Mouse (Mus musculus) intestine, embryonic 14.5 days (tissue): ENCODE data around the gene E130218I03Rik. TPM values are rescaled to one million over a fixed set of nuclear protein-coding genes. Genes with fewer than 3 reads are reported as not detected.

Experiments
- ATAC-seq: fragments of 200-750 bp; cut with Nextera tagmentation; replicated peaks from 2 replicates; pipeline ENCODE4 v1.8.0; 2017; ENCODE audit warnings: low read depth, moderate number of reproducible peaks, moderate TSS enrichment, moderate library complexity; ENCODE audit not compliant: low FRiP score, low TSS enrichment
- DNase-seq: peaks from one replicate; pipeline ENCODE4 v3.0.0-alpha.2; 2018; ENCODE audit warnings: low spot score
- H3K27ac ChIP-seq: fragments of 300-500 bp; sonication (generic); 2 replicates; pipeline ENCODE4 v1.5.1; 2014; ENCODE audit warnings: low read depth, mild to moderate bottlenecking, control low read depth
- H3K27me3 ChIP-seq: fragments of 300-500 bp; sonication (generic); replicated peaks from 2 replicates; pipeline ENCODE4 v1.6.1; 2014; ENCODE audit warnings: low read length, control low read depth; ENCODE audit not compliant: control insufficient read depth, insufficient read depth
- H3K36me3 ChIP-seq: fragments of 300-500 bp; sonication (generic); 2 replicates; pipeline ENCODE4 v1.6.1; 2014; ENCODE audit warnings: low read length, control low read depth; ENCODE audit not compliant: control insufficient read depth, insufficient read depth
- H3K4me1 ChIP-seq: fragments of 300-500 bp; sonication (generic); replicated peaks from 2 replicates; pipeline ENCODE4 v1.6.1; 2014; ENCODE audit warnings: low read length, control low read depth, mixed read lengths; ENCODE audit not compliant: control insufficient read depth, insufficient read depth
- H3K4me2 ChIP-seq: fragments of 300-500 bp; sonication (generic); 2 replicates; pipeline ENCODE4 v1.6.1; 2014; ENCODE audit warnings: low read length
- H3K4me3 ChIP-seq: fragments of 300-500 bp; sonication (generic); 2 replicates; pipeline ENCODE4 v1.5.1; 2014; ENCODE audit warnings: low read depth, low read length, control low read depth, mixed read lengths
- H3K9ac ChIP-seq: fragments of 300-500 bp; sonication (generic); 2 replicates; pipeline ENCODE4 v1.6.1; 2014; ENCODE audit warnings: mild to moderate bottlenecking, low read length
- H3K9me3 ChIP-seq: fragments of 300-500 bp; sonication (generic); 2 replicates; pipeline ENCODE4 v1.6.1; 2016; ENCODE audit warnings: low read length, control low read depth; ENCODE audit not compliant: control insufficient read depth
- WGBS: fragments of 180-500 bp; shearing (Covaris S2); extraction: QIAGEN DNeasy Blood & Tissue Kit; methylation state at CpG from one replicate; pipeline ENCODE4 v1.1.7; 2014; 5-methylcytosine and 5-hydroxymethylcytosine counted together
- polyA plus RNA-seq: library from polyadenylated mRNA; unstranded; fragments of >200 nt; fragmentation: Nextera tagmentation; extraction: Ambion mirVana; gene quantifications from 2 replicates; pipeline ENCODE4 v1.2.1, GENCODE M21; 2014

The E130218I03Rik gene
- polyA plus RNA-seq, 1 experiment from 2014 or later, result 0.41 TPM

GRCm38 (mm10) chr4:134234876-134235275, 8.6 kb upstream of the E130218I03Rik start:
- no peak for ATAC-seq
- WGBS, result 85% methylated on average over 5 of the region's 5 CpGs
- no peaks in the 10 kb centered on the region for H3K4me1 ChIP-seq

DNA sequence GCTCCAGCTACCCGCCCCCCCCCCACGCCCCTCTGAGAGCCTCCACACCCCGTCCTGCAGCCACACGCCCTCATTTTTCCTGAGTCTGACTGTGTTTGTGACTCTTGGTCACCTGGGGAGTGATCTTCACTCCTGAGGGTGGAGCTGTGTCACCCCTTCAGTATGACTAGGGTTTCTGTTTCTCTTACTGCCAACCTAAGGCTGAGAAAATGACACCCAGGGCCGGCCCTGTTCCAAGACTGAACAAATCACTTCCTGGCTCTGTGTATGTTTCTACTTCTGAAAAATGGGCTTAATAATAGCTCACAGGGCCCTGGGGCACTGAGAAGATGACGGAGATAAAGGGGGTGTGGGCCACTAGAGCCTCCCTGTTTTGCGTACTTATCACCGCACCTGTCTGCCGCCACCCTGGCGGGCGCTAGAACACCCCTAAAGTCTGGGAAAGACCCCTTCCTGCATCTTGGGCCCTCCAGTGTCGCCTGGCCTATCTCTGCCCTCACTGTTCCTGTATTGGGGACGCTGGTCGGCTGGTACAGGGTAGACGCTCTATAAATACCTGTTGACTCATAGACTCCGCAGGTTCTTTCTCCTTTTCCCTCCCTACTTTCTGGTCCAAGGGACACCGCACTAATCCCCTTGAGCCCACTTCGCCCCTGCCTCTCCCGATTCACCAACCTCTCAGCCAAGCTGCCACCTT, 5.7 kb upstream of the E130218I03Rik start:
- H3K36me3 ChIP-seq, result no peaks in the 10 kb centered on the region
- H3K4me2 ChIP-seq, result peak overlapping the region; percentile 43
- WGBS, result 20% methylated on average over 19 of the region's 19 CpGs
- H3K4me3 ChIP-seq, result peak overlapping the region; percentile 34
- H3K27me3 ChIP-seq, result peaks cover 13% of the 10 kb centered on the region
- ATAC-seq, result peak; percentile 66
- no peaks in the 10 kb centered on the region for H3K9me3 ChIP-seq
- H3K4me1 ChIP-seq, result no peaks in the 10 kb centered on the region
- H3K9ac ChIP-seq, result peak overlapping the region; percentile 25
- peak; percentile 78 for DNase-seq
- H3K27ac ChIP-seq, result no peak overlapping the region

More at GRCm38 (mm10) chr4:134234876-134235275, 8.6 kb upstream of the E130218I03Rik start:
- H3K36me3 ChIP-seq, result no peaks in the 10 kb centered on the region
- H3K27ac ChIP-seq, result no peak overlapping the region
- no peak overlapping the region for H3K9ac ChIP-seq
- DNase-seq, result no peak
- no peak overlapping the region for H3K4me3 ChIP-seq
- peaks cover 13% of the 10 kb centered on the region for H3K27me3 ChIP-seq
- H3K9me3 ChIP-seq, result no peaks in the 10 kb centered on the region
- H3K4me2 ChIP-seq, result no peak overlapping the region

- Histone ChIP-seq H3K4me1 (no peaks in the 10 kb centered on the region), H3K27ac (no peak within 1 kb of the TSS), H3K9me3 (no peaks in the 10 kb centered on the region), H3K27me3 (peaks cover 13% of the 10 kb centered on the region), H3K36me3 (0 out of 2 replicates have a peak, but pooled peaks cover 5% of the 10 kb centered on the region), H3K4me2 (peak within 1 kb of the TSS; percentile 43), H3K9ac (peak within 1 kb of the TSS; percentile 25), H3K4me3 (peak within 1 kb of the TSS; percentile 34)
- WGBS, result 2% methylated on average over 18 of the region's 18 CpGs
- ATAC-seq, result peak; percentile 88
- no peak for DNase-seq
These were observed 5.2 kb upstream of the E130218I03Rik start, which contains the start of gene Cnksr1 for GRCm38 (mm10) chr4:134238279-134238651. Gene Cnksr1, minus strand, starts transcription at chr4:134238399.

GRCm38 (mm10) chr4:134238686-134239085, 4.8 kb upstream of the E130218I03Rik start:
- no peak overlapping the region for H3K27ac ChIP-seq
- H3K9me3 ChIP-seq, result no peaks in the 10 kb centered on the region
- H3K36me3 ChIP-seq, result 0 out of 2 replicates have a peak, but pooled peaks cover 7% of the 10 kb centered on the region
- no peak for DNase-seq
- ATAC-seq, result peak; percentile 9; the same call in 1 of the 2 replicates
- no peaks in the 10 kb centered on the region for H3K4me1 ChIP-seq
- peak overlapping the region; percentile 43 for H3K4me2 ChIP-seq
- H3K4me3 ChIP-seq, result peak overlapping the region; percentile 34; the same call in 1 of the 2 replicates
- H3K9ac ChIP-seq, result no peak overlapping the region
- peaks cover 13% of the 10 kb centered on the region for H3K27me3 ChIP-seq
- WGBS, result 8% methylated on average over 10 of the region's 10 CpGs

DNA sequence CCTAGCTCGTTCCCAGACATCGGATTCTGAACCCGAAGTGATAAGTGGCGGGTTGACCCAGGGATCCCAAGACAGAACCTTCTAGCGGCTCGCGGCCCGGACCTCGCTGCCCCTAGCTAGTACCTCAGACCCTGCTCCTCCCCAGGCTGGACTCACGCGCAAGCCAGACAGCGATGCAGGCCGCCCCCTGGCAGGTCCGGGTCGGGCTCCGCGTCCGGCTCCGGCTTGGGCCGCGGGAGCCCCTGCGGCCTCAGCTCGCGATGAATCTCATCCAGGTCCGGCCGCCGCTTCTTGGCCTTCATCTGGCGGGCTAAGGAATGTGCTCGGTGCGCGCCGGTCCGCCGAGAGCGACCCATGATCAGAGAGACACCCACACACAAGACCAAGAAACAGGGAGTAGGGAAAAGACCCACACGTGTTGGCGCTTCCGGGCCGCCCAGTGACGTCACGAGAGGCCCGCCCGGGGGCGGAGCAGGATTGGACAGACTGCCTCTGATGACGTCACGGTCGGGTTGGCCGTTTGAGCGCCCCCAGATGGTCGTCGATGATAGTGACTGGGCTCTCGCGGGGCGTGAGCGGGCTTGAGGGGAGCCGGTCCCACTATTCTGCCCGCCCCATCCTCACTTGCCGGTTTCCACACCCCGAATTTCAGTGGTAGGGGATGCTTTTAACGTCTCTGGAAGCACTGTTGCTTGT, 1.8 kb downstream of the E130218I03Rik start, which contains the start of gene Zfp593:
TSS of gene Zfp593 (minus strand) at position 445 of the 696 bp plus-strand sequence.
- H3K4me1 ChIP-seq, result peaks cover 8% of the 10 kb centered on the region
- 0 out of 2 replicates have a peak, but pooled peaks cover 8% of the 10 kb centered on the region for H3K36me3 ChIP-seq
- no peak within 1 kb of the TSS for H3K27ac ChIP-seq
- peak; percentile 86 for ATAC-seq
- no peaks in the 10 kb centered on the region for H3K9me3 ChIP-seq
- peak; percentile 99 for DNase-seq
- H3K4me2 ChIP-seq, result peak within 1 kb of the TSS; percentile 90
- H3K4me3 ChIP-seq, result peak within 1 kb of the TSS; percentile 86
- H3K27me3 ChIP-seq, result peaks cover 33% of the 10 kb centered on the region
- WGBS, result under 1% methylated on average over 60 of the region's 60 CpGs
- H3K9ac ChIP-seq, result peak within 1 kb of the TSS; percentile 84

DNA sequence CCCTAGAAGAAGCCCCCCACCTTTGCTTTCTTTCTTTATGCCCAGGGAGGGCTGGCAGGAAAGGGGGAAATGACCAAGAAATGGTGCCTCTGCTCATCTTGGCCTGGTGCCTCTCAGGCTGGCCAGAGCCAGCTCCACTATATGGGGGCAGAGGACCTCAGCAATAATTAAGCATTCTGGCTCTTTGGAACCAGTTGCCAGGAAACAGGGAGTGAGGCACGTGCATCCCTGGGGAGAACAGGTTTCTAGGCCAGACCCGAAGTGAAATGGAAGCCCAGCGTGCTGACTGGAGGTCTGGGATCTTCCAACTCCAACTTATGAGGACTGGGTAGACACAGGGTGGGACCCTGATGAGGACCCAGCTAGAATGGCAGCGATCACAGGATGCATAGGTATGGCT, 2.8 kb downstream of the E130218I03Rik start:
- no peak for DNase-seq
- Histone ChIP-seq H3K4me3 (no peak overlapping the region), H3K27me3 (peaks cover 42% of the 10 kb centered on the region), H3K9ac (no peak overlapping the region), H3K9me3 (no peaks in the 10 kb centered on the region), H3K4me1 (peaks cover 16% of the 10 kb centered on the region), H3K4me2 (no peak overlapping the region), H3K36me3 (0 out of 2 replicates have a peak, but pooled peaks cover 8% of the 10 kb centered on the region), H3K27ac (no peak overlapping the region)
- WGBS, result 45% methylated on average over 4 of the region's 4 CpGs
- ATAC-seq, result no peak

DNA sequence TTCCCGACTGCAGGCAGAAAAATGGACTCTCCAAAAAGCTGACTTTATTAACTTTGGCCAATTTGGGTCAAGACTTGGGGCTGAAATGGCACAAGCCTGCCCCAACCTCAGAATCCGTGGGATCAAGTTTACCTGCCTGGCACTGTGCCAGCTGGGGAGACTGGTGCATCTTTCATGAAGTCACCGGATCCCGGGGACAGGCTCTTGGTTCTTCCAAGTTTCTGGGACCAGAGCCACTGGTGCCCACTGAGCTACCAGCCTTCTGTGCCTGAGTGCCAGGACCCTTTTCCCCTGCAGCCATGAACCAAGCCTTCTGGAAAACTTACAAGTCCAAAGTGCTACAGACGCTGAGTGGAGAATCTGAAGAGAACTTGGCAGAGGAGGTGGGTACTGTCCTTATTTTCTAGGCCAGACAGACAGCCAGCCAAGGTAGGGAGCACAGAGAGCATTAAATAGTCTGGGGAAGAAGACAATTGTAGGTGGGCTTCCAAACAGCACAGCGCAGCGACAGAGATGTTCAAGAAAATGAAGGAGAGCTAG, 3.3 kb downstream of the E130218I03Rik start, which contains the start of gene Gm30191:
TSS of gene Gm30191 (plus strand) at position 217 of the 540 bp plus-strand sequence.
- DNase-seq (no peak), ATAC-seq (no peak)
- H3K27ac ChIP-seq, result no peak within 1 kb of the TSS
- H3K27me3 ChIP-seq, result peaks cover 48% of the 10 kb centered on the region
- peak within 1 kb of the TSS; percentile 90 for H3K4me2 ChIP-seq
- 0 out of 2 replicates have a peak within 1 kb of the TSS, but pooled peaks have one; percentile 30 for H3K9ac ChIP-seq
- H3K4me1 ChIP-seq, result peaks cover 21% of the 10 kb centered on the region
- 0 out of 2 replicates have a peak, but pooled peaks cover 8% of the 10 kb centered on the region for H3K36me3 ChIP-seq
- peak within 1 kb of the TSS; percentile 86 for H3K4me3 ChIP-seq
- H3K9me3 ChIP-seq, result no peaks in the 10 kb centered on the region
- WGBS, result 84% methylated on average over 7 of the region's 7 CpGs

- Histone ChIP-seq H3K27ac (no peak overlapping the region), H3K36me3 (no peaks in the 10 kb centered on the region), H3K4me3 (peak overlapping the region; percentile 6), H3K9me3 (no peaks in the 10 kb centered on the region), H3K4me2 (peak overlapping the region; percentile 46), H3K9ac (no peak overlapping the region), H3K27me3 (peaks cover 68% of the 10 kb centered on the region), H3K4me1 (peaks cover 39% of the 10 kb centered on the region)
- peak; percentile 92 for DNase-seq
- 1% methylated on average over 30 of the region's 30 CpGs for WGBS
- peak; percentile 51; the same call in 1 of the 2 replicates for ATAC-seq
These were observed 6.2 kb downstream of the E130218I03Rik start for GRCm38 (mm10) chr4:134249651-134250050.
